Mouse (Mus musculus): ENCODE data around the gene Elovl3. TPM values are rescaled to one million over a fixed set of nuclear protein-coding genes. Genes with fewer than 3 reads are reported as not detected.
"Not testable (repeated sequence)": the region's sequence is repeated elsewhere in the genome, so short reads cannot be mapped to it uniquely, and the experiment has no call there.

Elovl3 gene
- total RNA-seq, 2 experiments from 2014 or later = not detected

DNA sequence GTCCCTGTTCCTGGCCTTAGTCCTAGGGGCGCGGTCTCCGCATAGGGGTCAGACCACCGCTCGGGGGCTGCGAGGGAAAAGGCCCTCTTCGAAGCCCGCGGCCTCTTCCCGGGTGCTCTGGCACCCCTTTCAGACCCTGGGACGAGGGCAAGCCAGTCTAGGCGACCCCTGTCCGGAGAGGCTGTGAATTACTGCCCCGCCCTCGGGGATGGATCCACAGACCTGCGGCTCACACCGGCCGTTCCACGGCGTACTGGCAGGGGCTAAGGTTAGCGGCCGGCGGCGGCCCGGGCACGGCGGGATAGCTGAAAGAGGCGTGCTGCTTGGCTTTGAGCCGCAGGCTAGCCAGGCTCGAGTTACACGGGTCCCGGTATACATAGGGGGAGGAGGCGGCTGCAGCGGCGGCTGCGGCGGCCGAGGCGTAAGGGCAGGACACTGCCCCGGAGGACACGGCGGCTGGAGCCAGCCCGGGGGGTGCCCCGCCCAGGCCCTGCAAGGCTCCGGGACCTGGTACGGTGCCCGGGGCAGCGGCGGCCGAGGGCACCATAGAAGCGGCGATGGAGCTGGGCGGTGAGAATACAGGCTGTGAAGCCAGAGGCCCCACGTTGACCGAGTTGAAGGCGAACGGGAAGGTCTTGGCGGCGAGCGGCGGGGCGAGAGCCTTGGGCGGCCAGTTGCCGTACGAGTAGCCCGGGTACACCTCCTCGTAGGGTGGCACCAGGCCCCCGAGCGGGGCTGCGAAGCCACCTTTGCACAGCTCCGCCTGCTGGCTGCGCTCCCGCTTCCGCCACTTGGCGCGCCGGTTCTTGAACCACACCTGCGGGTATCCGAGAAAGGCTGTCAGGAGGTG, 4.3 kb downstream of the Elovl3 start:
- DNase-seq = peak; percentile 70

DNA sequence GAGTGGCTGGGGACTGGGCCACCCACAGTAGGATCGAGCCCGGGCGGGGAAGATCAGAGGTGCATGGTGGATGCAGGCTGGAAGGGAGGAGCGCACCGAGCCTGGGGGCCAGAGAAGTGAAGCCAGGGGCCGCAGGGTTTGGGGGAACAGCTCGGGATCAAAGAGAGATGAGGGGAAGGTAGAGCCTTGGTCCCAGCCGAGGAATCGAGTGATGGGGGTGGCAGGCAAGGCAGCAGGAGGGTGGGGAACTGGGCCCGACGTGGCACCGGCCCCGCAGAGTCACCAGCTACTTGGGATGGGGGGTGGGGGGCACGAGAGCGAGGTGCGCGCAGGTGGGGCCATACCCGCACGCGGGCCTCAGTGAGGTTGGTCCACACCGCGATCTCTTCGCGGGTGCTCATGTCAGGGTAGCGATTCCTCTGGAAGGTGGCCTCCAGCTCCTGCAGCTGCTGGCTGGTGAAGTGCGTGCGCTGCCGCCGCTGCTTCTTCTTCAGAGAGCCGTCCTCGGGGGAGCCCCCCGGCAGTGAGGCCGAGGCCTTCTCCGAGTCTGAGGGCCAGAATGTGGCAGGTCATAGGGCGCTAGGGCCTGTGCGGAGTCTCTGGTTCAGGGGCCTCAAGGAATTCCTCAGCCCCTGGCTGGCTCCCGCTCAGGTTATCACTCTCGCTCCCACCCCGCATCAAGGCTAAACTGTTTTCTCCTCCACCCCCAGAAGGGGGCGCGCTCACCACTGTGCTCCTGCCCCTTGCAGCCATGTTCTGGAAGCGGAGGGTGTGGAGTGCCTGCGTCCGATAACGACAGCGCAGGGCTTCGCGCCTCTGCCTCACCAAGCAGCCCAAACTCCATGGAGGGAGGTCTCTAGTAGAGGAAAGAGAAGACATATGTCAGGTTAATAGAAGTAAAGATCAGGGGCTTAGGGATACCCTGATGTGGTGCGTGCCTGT, 5.2 kb downstream of the Elovl3 start:
- peak; percentile 70 for DNase-seq

DNA sequence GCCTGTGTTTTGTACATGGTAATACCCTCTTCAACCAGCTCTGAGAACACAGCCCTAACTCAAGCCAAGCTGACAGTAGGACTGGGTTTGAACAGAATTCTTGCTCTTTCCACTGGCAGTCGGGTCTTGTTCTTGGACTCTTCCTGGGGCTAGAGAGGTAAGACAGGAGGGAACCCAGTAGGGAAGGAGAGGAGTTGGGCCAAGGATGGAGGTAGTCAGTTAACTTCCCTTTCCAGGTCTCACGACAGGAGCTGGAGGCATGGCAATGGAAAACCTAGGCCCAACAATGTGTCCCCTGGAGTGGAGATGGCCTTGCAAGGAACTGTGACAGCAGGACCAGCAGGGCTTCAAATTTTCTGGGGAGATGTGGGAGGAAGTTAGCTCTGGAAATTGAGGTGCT, 8.6 kb downstream of the Elovl3 start:
- DNase-seq = no peak

DNA sequence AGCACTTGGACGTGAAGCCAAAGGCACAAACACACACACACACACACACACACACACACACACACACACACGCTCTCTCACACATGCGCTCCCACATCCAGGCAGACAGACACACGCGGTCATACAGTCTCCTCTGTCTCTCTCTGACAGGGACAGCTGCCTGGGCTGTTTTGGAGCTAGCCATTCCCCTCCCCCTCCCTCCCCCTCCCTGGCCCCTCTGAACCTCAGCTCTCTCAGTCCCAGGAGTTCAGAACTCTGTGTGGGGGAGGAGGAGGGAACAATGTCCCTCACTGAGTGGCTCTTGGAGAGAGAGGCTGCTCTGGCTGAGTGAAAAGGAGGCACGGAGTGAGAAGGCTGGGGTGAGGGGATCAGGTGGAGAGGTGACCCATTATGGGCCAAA, 9.4 kb downstream of the Elovl3 start:
- peak; percentile 29 for DNase-seq

DNA sequence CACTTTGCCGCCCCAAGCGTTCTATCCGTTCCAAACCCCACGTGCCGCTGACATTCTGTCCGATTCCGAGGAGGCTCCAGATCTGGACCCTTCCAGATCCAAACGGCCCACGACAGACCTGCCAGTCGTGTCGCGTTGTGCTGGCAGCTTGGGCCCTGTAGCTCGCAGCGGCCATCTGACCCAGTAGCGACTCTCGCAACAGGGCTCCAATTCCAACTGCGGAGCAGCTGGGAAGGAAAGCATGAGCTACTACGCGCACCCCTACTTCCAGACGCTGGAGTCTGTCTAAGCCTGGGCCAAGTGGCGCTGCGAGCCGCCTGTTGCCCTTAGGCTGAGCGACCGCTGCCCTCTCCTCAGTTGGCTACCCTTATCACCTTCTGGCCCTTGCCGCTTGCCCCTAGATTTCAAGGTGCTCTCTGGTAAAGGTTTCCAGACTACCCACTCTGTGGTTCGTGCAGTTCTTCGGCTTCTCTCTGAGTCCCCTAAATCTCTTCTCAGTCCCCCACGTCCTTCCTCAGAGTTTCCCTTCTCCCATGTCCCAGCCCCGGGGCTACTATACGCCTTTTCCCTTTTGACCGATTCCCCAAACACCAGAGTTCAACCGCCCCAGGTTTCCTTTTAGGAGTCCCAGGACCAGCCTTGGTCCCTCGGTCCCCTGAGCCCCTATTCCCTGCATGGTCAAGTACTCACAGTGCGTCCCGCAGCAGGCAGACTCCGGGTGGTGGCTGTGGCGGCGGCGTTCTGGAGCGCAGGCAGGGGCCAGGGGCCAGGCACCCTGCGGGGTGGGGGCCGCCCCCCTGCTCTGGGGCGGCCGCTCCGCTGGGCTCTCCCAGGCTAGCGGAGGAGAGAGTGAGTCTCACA, 16.0 kb downstream of the Elovl3 start, which contains the start of gene Pitx3:
TSS of gene Pitx3 (minus strand) at position 816 of the 861 bp plus-strand sequence.
- peak; percentile 55 for DNase-seq

DNA sequence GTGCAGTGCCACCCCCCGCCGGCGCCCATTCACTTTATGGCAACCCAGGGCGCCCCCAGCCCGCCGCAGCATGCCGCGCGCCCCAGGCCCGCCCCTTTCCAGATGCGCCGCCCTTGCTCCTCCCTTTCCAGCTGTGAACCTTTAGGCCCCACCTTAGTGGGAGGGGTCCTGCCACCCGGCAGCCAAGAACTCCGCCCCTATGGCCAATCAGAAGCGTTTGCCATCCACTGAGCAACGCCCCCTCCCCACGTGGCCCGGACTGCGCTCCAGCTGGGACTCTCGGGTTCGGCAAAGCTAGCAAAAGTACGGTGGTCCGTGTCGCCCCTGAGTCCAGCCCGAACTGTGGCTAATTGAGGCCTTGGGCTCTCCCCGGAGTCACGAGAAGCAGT, 16.7 kb downstream of the Elovl3 start:
- peak; percentile 86 for DNase-seq

DNA sequence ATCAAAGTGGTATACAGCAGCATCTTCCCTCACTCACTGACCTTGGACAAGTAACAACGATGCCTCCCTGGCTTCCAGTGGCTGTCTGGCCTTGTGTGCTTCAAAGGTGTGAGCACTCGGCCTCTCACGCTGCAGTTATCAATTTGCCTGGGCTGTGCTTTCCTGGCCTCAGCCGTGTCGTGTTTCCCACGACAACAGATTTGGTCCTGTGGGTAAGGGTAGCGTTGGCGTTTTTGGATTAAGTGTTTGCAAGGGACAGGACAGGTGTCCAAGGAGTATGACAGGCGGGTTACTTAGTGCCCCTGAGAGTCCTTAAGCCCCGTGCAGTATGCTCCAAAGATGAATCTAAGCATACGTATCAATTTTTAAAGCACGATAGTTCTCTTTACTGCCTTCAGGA, 17.4 kb downstream of the Elovl3 start:
- DNase-seq = no peak

DNA sequence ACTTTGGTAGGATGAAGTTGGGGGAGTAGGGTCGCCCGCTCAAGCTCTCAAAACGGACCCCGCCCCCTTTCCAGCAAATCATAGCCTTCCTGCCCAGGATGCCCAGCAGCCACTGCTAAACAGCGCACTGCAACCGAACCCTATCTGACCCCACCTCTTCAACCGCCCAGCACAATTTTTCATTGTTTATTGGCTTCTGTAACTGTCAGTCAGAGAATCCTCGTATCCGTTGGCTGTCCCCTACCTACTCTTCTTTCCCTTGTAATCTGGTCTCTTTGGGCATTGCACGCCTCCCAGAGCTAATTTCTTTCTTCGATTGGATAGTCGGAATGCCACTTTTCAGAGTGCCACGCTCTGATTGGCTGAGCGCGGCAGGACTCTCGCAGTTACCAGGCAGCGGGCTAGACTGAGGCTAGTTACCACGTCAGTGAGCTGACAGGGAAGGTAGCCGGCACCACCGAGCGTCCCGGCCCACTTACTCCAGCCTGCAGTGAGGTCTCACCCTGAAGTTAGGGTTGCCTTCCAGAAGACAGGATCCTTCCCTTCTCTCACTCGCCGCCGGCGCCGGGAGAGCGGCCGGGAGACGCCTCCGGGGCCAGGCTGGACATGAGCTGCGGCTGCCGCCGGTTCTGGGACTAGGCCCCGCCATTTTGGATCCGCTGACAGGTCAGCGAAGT, 20.6 kb downstream of the Elovl3 start, which contains the start of gene Gbf1:
TSS of gene Gbf1 (plus strand) at position 383 of the 677 bp plus-strand sequence.
- peak; percentile 83 for DNase-seq

DNA sequence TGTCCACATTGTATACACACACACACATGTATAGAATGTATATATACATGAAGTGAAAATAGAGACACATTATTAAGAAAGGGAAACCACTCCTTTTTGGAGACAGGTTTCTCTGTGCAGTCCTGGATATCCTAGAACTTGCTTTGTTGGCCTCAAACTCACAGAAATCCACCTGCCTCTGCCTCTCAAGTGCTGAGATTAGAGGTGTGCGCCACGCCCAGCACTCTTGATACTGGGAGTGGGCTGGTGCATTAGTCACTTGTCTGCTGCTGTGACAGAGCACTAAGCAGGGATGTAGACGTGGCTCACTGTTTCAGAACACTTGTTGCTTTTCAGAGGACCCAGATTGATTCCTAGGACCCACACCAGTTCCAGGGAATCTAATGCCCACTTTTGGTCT, 34.3 kb downstream of the Elovl3 start:
- DNase-seq = no peak

DNA sequence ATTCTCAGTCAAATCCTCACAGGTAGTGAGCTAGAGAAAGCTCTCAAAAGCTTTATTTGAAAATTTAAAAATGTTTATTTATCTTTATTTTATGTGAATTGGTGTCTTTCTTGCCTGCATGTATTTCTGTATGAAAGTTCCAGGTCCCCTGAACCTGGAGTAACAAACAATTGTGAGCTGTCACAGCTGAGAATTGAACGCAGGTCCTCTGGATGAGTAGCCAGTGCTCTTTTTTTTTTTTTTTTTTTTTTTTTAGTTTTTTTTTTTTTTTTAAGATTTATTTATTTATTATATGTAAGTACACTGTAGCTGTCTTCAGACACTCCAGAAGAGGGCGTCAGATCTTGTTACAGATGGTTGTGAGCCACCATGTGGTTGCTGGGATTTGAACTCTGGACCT, 35.5 kb downstream of the Elovl3 start:
- DNase-seq = not testable (repeated sequence)

DNA sequence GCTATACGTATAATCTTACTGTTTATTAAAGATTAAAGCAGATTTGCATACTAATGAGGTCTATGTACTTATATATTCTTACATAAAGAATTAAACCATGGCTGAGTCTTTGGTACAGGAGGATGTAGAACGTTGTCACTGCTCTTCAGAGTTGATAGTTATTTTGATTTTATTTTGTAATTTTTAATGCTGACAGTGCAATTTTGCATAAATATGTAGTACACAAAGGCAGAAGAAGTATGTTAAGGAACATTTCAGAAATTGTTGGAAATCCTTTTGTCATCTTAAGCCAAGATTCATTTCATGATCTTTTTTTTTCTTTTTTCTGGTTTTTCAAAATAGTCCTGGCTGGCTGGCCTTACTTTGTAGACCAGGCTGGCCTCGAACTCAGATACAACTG, 37.7 kb downstream of the Elovl3 start:
- DNase-seq = no peak

DNA sequence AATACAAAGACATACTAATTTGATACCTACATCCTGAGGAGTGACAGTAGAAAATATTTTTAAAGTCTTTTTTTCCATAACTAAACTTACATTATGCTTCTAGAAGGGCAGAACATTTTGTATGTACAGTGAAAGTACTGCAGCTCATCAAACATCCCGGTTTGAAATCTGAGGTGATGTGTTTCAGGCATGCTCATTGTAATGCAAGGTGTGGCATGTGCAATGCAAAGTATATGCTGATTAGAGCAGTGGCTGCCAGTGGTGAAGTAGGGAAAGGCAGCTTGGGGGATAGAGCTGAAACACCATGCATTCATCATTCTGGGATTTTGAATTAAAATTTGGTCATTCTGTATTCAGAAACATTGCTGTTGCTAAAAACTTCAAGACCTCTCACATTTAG, 38.2 kb downstream of the Elovl3 start:
- no peak for DNase-seq

DNA sequence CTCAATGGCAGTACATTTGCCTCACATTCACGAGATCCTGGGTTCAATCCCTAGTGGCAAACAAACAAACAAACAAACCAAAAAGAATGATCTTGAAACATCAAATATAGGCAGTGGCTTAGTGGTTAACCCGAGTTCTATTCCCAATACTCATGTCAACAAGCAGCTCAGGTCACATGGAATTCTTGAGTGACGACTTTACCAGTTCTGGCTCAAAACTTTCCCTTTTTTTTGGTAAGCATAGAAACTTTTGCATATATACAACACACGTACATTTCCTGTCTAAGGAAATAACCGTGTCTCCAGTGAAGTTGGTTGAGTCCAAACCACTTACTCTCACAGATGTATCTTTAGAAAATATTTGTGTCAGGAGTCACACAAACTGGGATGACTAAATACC, 40.8 kb downstream of the Elovl3 start:
- DNase-seq = no peak

DNA sequence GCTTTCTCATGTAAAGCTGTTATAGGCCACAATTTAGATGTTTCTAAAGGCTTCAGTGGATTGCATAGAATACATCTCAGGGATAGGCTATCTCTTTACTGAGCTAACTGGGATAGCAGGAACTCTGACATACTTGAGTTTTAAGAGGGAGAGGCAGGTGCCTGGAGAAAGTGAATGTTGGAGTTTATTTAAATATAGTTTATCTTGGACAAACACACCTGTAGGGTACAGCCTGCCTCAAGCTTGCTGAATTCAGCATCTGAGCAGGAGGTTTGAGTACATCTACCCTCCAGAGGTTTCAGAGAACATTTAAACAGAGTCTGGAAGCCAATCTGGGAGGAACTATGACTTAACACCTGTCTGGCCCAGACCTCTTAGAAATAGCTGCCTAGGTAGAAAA, 43.5 kb downstream of the Elovl3 start:
- no peak for DNase-seq

DNA sequence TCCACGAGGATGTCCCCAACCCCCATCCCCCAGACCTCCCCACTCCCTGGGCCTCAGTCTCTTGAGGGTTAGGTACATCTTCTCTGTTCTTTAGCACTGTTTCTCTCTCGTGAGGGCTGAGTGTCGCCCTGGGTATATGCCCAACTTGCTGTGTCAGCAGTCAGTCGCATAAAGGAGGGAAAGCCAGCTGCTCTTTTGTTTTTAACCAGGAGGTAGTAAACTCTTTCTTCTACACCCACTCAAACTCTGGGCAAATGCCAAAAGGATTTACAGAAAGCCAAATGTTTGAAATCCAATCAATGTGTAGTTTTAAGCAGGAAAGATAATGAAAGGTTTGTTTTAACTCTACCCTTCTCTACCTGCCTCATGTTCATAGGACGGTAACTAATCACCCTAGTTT, 45.3 kb downstream of the Elovl3 start:
- DNase-seq = no peak

DNA sequence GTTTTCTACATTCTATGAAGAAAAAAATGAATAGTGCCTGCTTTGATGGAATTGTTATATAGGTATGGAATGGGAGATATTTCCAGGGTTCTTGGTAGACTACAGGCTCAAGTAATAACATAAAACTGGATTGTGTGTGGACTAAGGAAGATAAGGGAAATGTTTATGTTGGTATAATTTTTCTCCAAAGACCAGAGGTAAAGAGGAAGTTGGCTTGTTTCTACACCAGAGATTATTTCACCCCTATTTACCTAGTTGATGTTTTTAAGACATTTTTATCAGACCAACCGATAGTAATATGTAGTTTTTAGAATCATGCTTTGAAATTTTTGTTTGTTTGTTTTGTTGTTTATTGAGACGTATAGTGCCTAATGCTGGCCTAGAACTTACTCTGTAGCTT, 48.6 kb downstream of the Elovl3 start:
- DNase-seq = no peak

DNA sequence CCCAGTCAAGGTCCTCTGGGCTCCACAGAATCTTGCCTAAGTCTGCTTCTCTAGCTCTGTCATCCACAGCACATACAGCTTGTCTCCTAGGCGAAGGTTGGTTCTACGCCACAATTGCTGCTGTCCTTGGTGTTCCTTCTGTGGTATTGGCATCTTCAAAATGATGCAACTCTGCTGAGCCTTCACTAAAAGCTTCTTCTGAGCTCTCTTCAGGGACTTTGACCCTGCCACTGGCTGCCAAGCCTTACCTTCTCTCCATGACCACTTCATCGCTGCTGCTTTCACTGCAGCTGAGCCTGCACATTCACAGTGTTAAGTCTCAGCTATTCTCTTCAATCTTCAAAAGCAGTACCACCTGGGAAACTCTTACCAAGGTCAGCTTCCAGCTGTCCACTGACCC, 50.5 kb downstream of the Elovl3 start:
- no peak for DNase-seq
